In genomic region chrX:72825589-72825905, GRCm38 (mm10) we compare ENCODE assay signal across 9 mouse cellular contexts. TPM values are rescaled to one million over a fixed set of nuclear protein-coding genes. Genes with fewer than 3 reads are reported as not detected.
A peak's percentile ranks its signal among the peaks of the same experiment; 100 is the strongest.
DNase-seq lines count a peak whose midpoint lies in the region; ATAC-seq and TF ChIP-seq lines count a peak whose summit lies in the region.
"Had no signal": no experiment of that assay in that cellular context is flagged by ENCODE, and none has a peak within 500 bp of the region (broad histone marks: within the 10 kb centered on the region; RNA-seq: fewer than 3 reads in every experiment).

No protein-coding gene starts in this region.

- ATAC-seq in lung, embryonic 15.5 days (ENCODE audit: borderline replicate concordance, extremely low read depth, low FRiP score, low TSS enrichment): no peak
- ATAC-seq in forebrain, embryonic 15.5 days (replicated peaks): 0 out of 2 replicates have a peak, but pooled peaks have one; percentile 9
- ATAC-seq in limb, embryonic 15.5 days (ENCODE audit: insufficient number of reproducible peaks, low FRiP score, low TSS enrichment, low read depth): no peak
- ATAC-seq in stomach, embryonic 16.5 days (ENCODE audit: insufficient read depth, low FRiP score): no peak

- H3K4me2 ChIP-seq in lung, embryonic 15.5 days: peak overlapping the region; percentile 59
- peak overlapping the region; percentile 56 for H3K4me2 ChIP-seq in forebrain, embryonic 15.5 days (replicated peaks)
- H3K4me2 ChIP-seq in limb, embryonic 15.5 days: peak overlapping the region; percentile 55
- H3K4me2 ChIP-seq in stomach, embryonic 16.5 days (ENCODE audit: low read depth, low read length): peak overlapping the region; percentile 52

- WGBS in lung, embryonic 15.5 days: 46% methylated on average over 7 of the region's 7 CpGs
- WGBS in lung, adult 2 months: 58% methylated on average over 7 of the region's 7 CpGs
- 55% methylated on average over 7 of the region's 7 CpGs for WGBS in forebrain, embryonic 15.5 days
- WGBS in limb, embryonic 15.5 days: 45% methylated on average over 7 of the region's 7 CpGs
- 50% methylated on average over 7 of the region's 7 CpGs for WGBS in stomach, embryonic 16.5 days

- no peaks in the 10 kb centered on the region for H3K36me3 ChIP-seq in lung, embryonic 15.5 days
- H3K36me3 ChIP-seq in forebrain, embryonic 15.5 days: no peaks in the 10 kb centered on the region
- H3K36me3 ChIP-seq in limb, embryonic 15.5 days: no peaks in the 10 kb centered on the region
- H3K36me3 ChIP-seq in stomach, embryonic 16.5 days (ENCODE audit: control insufficient read depth, insufficient read depth, low read length): no peaks in the 10 kb centered on the region

- H3K27me3 ChIP-seq in lung, embryonic 15.5 days: peaks cover 26% of the 10 kb centered on the region
- no peaks in the 10 kb centered on the region for H3K27me3 ChIP-seq in forebrain, embryonic 15.5 days
- peaks cover 36% of the 10 kb centered on the region for H3K27me3 ChIP-seq in limb, embryonic 15.5 days
- H3K27me3 ChIP-seq in stomach, embryonic 16.5 days (ENCODE audit: control insufficient read depth, insufficient read depth, low read length): peaks cover 9% of the 10 kb centered on the region; the same call in 1 of the 2 replicates

- no peaks in the 10 kb centered on the region for H3K4me1 ChIP-seq in lung, embryonic 15.5 days
- H3K4me1 ChIP-seq in lung, adult 2 months (ENCODE audit: control insufficient read depth, insufficient read depth, low read length): no peaks in the 10 kb centered on the region
- H3K4me1 ChIP-seq in forebrain, embryonic 15.5 days: no peaks in the 10 kb centered on the region
- peaks cover 2% of the 10 kb centered on the region; the same call in 1 of the 2 replicates for H3K4me1 ChIP-seq in limb, embryonic 15.5 days
- H3K4me1 ChIP-seq in stomach, embryonic 16.5 days (ENCODE audit: control insufficient read depth, insufficient read depth, low read length): no peaks in the 10 kb centered on the region

- 0 out of 2 replicates have a peak overlapping the region, but pooled peaks have one; percentile 21 for H3K4me3 ChIP-seq in lung, embryonic 15.5 days
- no peak overlapping the region for H3K4me3 ChIP-seq in lung, adult 2 months (replicated peaks; ENCODE audit: extremely low read depth, low read depth, low read length)
- H3K4me3 ChIP-seq in forebrain, embryonic 15.5 days: peak overlapping the region; percentile 40
- H3K4me3 ChIP-seq in limb, embryonic 15.5 days: peak overlapping the region; percentile 31
- H3K4me3 ChIP-seq in stomach, embryonic 16.5 days (replicated peaks; ENCODE audit: low read length): peak overlapping the region; percentile 38; the same call in 1 of the 2 replicates
- H3K4me3 ChIP-seq: myocyte had no signal

- TF ChIP-seq CTCF in lung, adult 2 months (IDR thresholded peaks at IDR 0.05; ENCODE audit: insufficient read depth, low read length): no peak

- TF ChIP-seq POLR2A in lung, adult 2 months (IDR thresholded peaks at IDR 0.05; ENCODE audit: borderline replicate concordance, extremely low read depth, low read depth, low read length): no peak

- no peak overlapping the region for H3K9ac ChIP-seq in lung, embryonic 15.5 days
- 0 out of 2 replicates have a peak overlapping the region, but pooled peaks have one; percentile 1 for H3K9ac ChIP-seq in forebrain, embryonic 15.5 days (replicated peaks)
- no peak overlapping the region for H3K9ac ChIP-seq in limb, embryonic 15.5 days
- no peak overlapping the region for H3K9ac ChIP-seq in stomach, embryonic 16.5 days (ENCODE audit: low read length)

- H3K27ac ChIP-seq in lung, embryonic 15.5 days: no peak overlapping the region
- H3K27ac ChIP-seq in forebrain, embryonic 15.5 days (replicated peaks): no peak overlapping the region
- no peak overlapping the region for H3K27ac ChIP-seq in limb, embryonic 15.5 days
- H3K27ac ChIP-seq in stomach, embryonic 16.5 days (ENCODE audit: low read length): no peak overlapping the region
- H3K27ac ChIP-seq: layer of hippocampus, adult 2 months had no signal

- no peak for DNase-seq in lung, adult 2 months
- DNase-seq in embryo, embryonic 9.5 days (ENCODE audit: extremely low spot score): no peak
- no peak for DNase-seq in cerebellum, postnatal 36 days

- no peaks in the 10 kb centered on the region for H3K9me3 ChIP-seq in lung, embryonic 15.5 days
- no peaks in the 10 kb centered on the region for H3K9me3 ChIP-seq in forebrain, embryonic 15.5 days
- H3K9me3 ChIP-seq in limb, embryonic 15.5 days: no peaks in the 10 kb centered on the region
- H3K9me3 ChIP-seq in stomach, embryonic 16.5 days (replicated peaks; ENCODE audit: control insufficient read depth, low read length): no peaks in the 10 kb centered on the region

RNA-seq across cellular contexts. Expression of gene Gabrq, which starts 0.6 kb away (rescaled TPM):
- 0.33 and 0.66 TPM in 2 replicates for polyA plus RNA-seq in lung, embryonic 15.5 days (2015; fragmentation: Nextera tagmentation; extraction: Ambion mirVana)
- 0.37 TPM in 2 replicates for polyA plus RNA-seq in lung, adult 2 months (2012; rRNA removed)
- 1.2 and 1.5 TPM in 2 replicates for polyA plus RNA-seq in forebrain, embryonic 15.5 days (2015; fragmentation: Nextera tagmentation; extraction: Ambion mirVana)
- 0.16 and 0.17 TPM in 2 replicates for polyA plus RNA-seq in limb, embryonic 15.5 days (2015; fragmentation: Nextera tagmentation; extraction: Ambion mirVana)
- polyA plus RNA-seq in stomach, embryonic 16.5 days (2015; fragmentation: Nextera tagmentation; extraction: Ambion mirVana): 0.57 and 0.76 TPM in 2 replicates
- polyA plus RNA-seq: myocyte had no signal
